Mouse (Mus musculus) heart, adult 18-20 months (tissue): ENCODE measurements at regions not wholly inside any gene's neighbourhood (a gene's known extent, or its start where the extent isn't known, plus 50 kb on each side); places are given as distances from the start of the nearest gene placed in this dataset.

Experiments used
- DNase-seq, 2 experiments: peaks; one replicate each; pipeline ENCODE4 v3.0.0; 2021 to 2022; ENCODE audit warnings: mixed read lengths in 1 of 2

DNA sequence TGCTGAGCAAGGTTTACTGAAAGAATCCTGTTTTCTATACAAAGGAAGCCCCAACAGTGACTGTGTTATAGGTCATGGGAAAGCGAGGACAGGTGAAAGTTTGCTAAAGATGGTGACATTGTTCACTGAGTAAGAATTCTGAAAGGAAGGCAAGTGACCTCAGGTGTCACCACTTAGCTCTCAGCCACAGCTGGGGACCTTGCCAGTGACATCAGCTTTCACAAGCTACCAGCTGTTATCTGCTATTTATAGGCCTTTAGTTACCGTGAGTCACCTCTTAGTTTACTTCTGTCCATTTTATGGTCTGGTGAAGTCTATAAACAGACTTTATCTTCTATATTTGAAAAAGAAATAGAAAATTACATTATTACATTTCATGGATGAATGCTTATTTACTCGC is 65.4 kb upstream of the Mtpn start:
- DNase-seq, result peak; percentile 15 to 16

DNA sequence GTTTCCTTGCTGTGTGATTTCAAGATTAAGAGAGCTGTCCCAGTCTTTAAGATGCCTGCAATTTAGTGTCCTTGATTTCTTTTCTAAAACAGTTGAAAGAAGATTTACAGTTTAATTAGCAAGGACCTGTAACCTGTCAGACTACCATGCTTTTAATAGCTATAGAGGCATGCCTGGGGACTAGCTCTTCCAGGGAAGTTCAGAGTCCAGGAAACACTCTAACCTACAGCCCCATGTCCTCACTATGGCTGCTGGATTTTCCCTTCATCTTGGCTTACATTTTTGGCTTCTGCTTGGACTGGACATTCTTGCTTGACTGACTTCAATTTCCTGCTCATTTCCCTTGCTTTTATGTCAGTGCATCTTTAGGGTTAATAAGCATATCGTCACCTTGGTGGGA is 61.7 kb upstream of the Mtpn start:
- DNase-seq, result no peak

DNA sequence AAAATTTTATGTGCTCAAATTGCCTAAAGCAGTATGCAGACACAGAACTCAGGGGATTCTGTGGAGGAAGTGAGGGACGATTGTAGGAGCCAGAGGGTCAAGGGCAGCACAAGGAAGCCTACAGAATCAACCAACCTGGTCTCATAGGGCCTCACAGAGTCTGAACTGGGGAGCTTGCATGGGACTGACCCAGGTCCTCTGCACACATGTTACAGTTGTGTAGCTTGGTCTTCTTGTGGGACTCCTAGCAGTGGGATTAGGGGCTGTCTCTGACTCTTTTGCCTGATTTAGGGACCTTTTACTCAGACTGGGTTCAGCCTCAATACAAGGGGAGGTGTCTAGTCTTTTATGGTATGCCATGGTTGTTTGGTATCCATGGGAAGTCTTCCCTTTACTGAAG is 60.2 kb upstream of the Mtpn start:
- DNase-seq, result no peak

DNA sequence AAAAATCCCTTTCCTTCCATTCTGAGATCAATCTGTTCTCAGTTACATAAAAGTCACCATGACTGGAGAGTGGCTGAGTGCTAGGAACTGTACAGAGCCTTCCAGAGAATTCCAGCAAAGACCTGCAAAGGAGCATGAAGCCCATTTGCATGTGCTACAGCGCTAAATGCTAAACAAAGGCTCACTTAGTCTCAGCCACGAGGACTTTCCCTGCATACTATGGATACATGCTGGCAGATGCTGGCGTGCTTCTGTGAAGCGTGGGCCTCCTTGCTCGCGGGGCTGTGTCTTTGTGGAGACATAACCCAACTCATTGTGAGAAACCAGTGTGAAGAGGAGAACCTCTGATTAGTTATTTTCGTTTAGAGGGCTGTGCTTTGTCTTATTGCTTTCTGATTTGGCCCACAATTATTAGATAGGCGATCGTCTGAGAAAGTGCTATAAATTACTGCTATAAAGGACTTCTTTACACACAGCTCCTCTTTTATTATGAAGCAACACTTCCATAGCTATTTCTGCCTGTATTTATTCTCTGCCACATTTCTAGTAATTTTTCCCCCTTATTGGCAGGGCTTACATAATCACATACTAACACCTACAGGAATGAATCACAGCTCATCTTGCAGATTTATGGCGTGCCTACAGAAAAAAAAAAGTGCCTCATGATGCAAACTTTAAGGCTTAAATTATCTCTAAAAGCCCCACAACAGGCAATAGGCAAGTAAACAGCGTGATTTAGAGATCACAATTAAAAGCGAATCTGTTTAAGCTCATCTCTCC is 58.9 kb upstream of the Mtpn start:
- no peak for DNase-seq

DNA sequence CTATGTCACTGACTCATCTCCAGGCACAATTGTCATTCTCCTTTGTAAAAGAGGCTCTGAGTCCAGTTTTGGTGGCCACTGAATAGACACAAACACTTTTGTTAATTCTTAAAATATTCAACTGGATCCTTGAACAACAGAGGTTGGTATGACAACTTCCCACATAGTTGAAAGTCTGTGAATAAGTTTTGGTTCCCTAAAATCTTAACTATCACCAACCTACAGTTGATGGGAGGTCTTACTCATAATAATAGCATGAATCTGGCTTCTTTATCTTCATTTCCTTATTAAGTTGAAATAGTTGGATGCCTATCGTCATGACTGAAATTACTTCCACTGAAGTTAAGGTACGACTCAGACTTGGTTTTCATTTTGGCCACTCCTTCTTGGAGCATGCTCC is 55.3 kb upstream of the Mtpn start:
- no peak for DNase-seq

DNA sequence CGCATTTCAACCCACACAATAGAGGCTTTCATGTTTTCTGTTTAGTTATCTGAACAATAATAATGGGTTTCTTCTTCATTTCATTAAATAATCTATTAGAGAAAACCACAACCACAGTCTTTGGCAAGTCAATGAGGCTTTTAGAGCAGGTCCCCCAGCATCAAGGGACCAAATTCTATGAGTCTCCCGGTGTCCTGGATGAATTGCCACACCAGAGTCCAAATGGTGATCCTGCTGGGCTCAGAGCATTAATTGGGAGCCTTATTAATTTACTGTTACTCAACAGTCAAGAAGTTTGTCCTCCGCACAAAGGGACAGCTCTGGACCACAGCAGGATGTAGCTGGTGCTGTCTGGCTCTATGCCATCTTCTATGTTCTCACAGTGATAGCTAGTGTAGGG is 52.5 kb upstream of the Mtpn start:
- no peak for DNase-seq
